Mouse (Mus musculus) heart, embryonic 15.5 days (tissue): ENCODE measurements around the gene Gtse1. TPM values are rescaled to one million over a fixed set of nuclear protein-coding genes. Genes with fewer than 3 reads are reported as not detected.
A peak's percentile ranks its signal among the peaks of the same experiment; 100 is the strongest.
"Not testable (repeated sequence)": the region's sequence is repeated elsewhere in the genome, so short reads cannot be mapped to it uniquely, and the experiment has no call there.

Experiments
- ATAC-seq: fragments of 200-750 bp; cut with Nextera tagmentation; replicated peaks from 2 replicates; pipeline ENCODE4 v1.8.0; 2017; ENCODE audit warnings: low read depth, moderate TSS enrichment; ENCODE audit not compliant: insufficient number of reproducible peaks, insufficient read depth, low FRiP score
- H3K27ac ChIP-seq: fragments of 300-500 bp; sonication (generic); 2 replicates; pipeline ENCODE4 v1.5.1; 2015; ENCODE audit warnings: mild to moderate bottlenecking, inconsistent platforms
- H3K27me3 ChIP-seq: fragments of 300-500 bp; sonication (generic); 2 replicates; pipeline ENCODE4 v1.6.1; 2015; ENCODE audit warnings: inconsistent platforms
- H3K36me3 ChIP-seq: fragments of 300-500 bp; sonication (generic); 2 replicates; pipeline ENCODE4 v1.6.1; 2015; ENCODE audit warnings: mild to moderate bottlenecking, inconsistent platforms
- H3K4me1 ChIP-seq: fragments of 300-500 bp; sonication (generic); replicated peaks from 2 replicates; pipeline ENCODE4 v1.6.1; 2015; ENCODE audit warnings: inconsistent platforms
- H3K4me2 ChIP-seq: fragments of 300-500 bp; sonication (generic); 2 replicates; pipeline ENCODE4 v1.6.1; 2015; ENCODE audit warnings: inconsistent platforms, mild to moderate bottlenecking, moderate library complexity
- H3K4me3 ChIP-seq: fragments of 300-500 bp; sonication (generic); 2 replicates; pipeline ENCODE4 v1.5.1; 2015; ENCODE audit warnings: mild to moderate bottlenecking, inconsistent platforms
- H3K9ac ChIP-seq: fragments of 300-500 bp; sonication (generic); 2 replicates; pipeline ENCODE4 v1.6.1; 2015; ENCODE audit warnings: mild to moderate bottlenecking, inconsistent platforms
- H3K9me3 ChIP-seq: fragments of 300-500 bp; sonication (generic); replicated peaks from 2 replicates; pipeline ENCODE4 v1.6.1; 2016; ENCODE audit warnings: inconsistent platforms
- WGBS: fragments of 180-500 bp; shearing (Covaris S2); methylation state at CpG from one replicate; pipeline ENCODE4 v1.1.7; 2015; ENCODE audit warnings: mixed read lengths; 5-methylcytosine and 5-hydroxymethylcytosine counted together
- polyA plus RNA-seq: library from polyadenylated mRNA; unstranded; fragments of >200 nt; fragmentation: Nextera tagmentation; extraction: Ambion mirVana; gene quantifications from 2 replicates; pipeline ENCODE4 v1.2.1, GENCODE M21; 2015

The Gtse1 gene
- polyA plus RNA-seq, 1 experiment from 2014 or later: 21.5 TPM

GRCm38 (mm10) chr15:85831954-85832590 is 27.5 kb upstream of the Gtse1 start, which contains the start of gene Ttc38:
Gene Ttc38 (plus strand): TSS chr15:85832306.
- peak within 1 kb of the TSS; percentile 67 for H3K4me3 ChIP-seq
- H3K4me2 ChIP-seq: peak within 1 kb of the TSS; percentile 87
- peak; percentile 83 for ATAC-seq
- WGBS: 1% methylated on average over 27 of the region's 27 CpGs
- H3K27me3 ChIP-seq: no peaks in the 10 kb centered on the region
- H3K9ac ChIP-seq: peak within 1 kb of the TSS; percentile 69
- no peak within 1 kb of the TSS for H3K27ac ChIP-seq
- no peaks in the 10 kb centered on the region for H3K36me3 ChIP-seq
- H3K4me1 ChIP-seq: peaks cover 15% of the 10 kb centered on the region
- H3K9me3 ChIP-seq: no peaks in the 10 kb centered on the region

- H3K27me3 ChIP-seq: no peaks in the 10 kb centered on the region
- no peak for ATAC-seq
- H3K36me3 ChIP-seq: no peaks in the 10 kb centered on the region
- H3K9me3 ChIP-seq: no peaks in the 10 kb centered on the region
- H3K4me2 ChIP-seq: peak overlapping the region; percentile 87
- WGBS: 50% methylated on average over 8 of the region's 8 CpGs
- H3K9ac ChIP-seq: peak overlapping the region; percentile 69
- H3K4me3 ChIP-seq: peak overlapping the region; percentile 67
- peaks cover 15% of the 10 kb centered on the region for H3K4me1 ChIP-seq
- no peak overlapping the region for H3K27ac ChIP-seq
Measured at GRCm38 (mm10) chr15:85832599-85832998, 26.9 kb upstream of the Gtse1 start.

GRCm38 (mm10) chr15:85835335-85835734 is 24.2 kb upstream of the Gtse1 start:
- no peak overlapping the region for H3K4me3 ChIP-seq
- no peak overlapping the region for H3K27ac ChIP-seq
- no peak overlapping the region for H3K9ac ChIP-seq
- no peak overlapping the region for H3K4me2 ChIP-seq
- peaks cover 15% of the 10 kb centered on the region for H3K4me1 ChIP-seq
- ATAC-seq: no peak
- H3K36me3 ChIP-seq: no peaks in the 10 kb centered on the region
- H3K27me3 ChIP-seq: no peaks in the 10 kb centered on the region
- 52% methylated on average over 3 of the region's 3 CpGs for WGBS
- H3K9me3 ChIP-seq: no peaks in the 10 kb centered on the region

- no peak overlapping the region for H3K4me2 ChIP-seq
- no peaks in the 10 kb centered on the region for H3K9me3 ChIP-seq
- ATAC-seq: no peak
- H3K9ac ChIP-seq: no peak overlapping the region
- no peak overlapping the region for H3K27ac ChIP-seq
- WGBS: 81% methylated on average over 5 of the region's 5 CpGs
- no peaks in the 10 kb centered on the region for H3K27me3 ChIP-seq
- peaks cover 9% of the 10 kb centered on the region for H3K4me1 ChIP-seq
- no peaks in the 10 kb centered on the region for H3K36me3 ChIP-seq
- H3K4me3 ChIP-seq: no peak overlapping the region
Measured at GRCm38 (mm10) chr15:85836887-85837286, 22.7 kb upstream of the Gtse1 start.

- no peak for ATAC-seq
- H3K27ac ChIP-seq: no peak overlapping the region
- no peak overlapping the region for H3K4me2 ChIP-seq
- WGBS: 35% methylated on average over 6 of the region's 6 CpGs
- no peak overlapping the region for H3K4me3 ChIP-seq
- H3K9ac ChIP-seq: no peak overlapping the region
- H3K27me3 ChIP-seq: no peaks in the 10 kb centered on the region
- no peaks in the 10 kb centered on the region for H3K36me3 ChIP-seq
- H3K4me1 ChIP-seq: no peaks in the 10 kb centered on the region
- H3K9me3 ChIP-seq: no peaks in the 10 kb centered on the region
Measured at GRCm38 (mm10) chr15:85840983-85841382, 18.6 kb upstream of the Gtse1 start.

- no peaks in the 10 kb centered on the region for H3K9me3 ChIP-seq
- H3K36me3 ChIP-seq: no peaks in the 10 kb centered on the region
- no peak for ATAC-seq
- H3K27ac ChIP-seq: no peak overlapping the region
- no peaks in the 10 kb centered on the region for H3K4me1 ChIP-seq
- WGBS: 72% methylated on average over 5 of the region's 5 CpGs
- no peak overlapping the region for H3K4me2 ChIP-seq
- H3K4me3 ChIP-seq: no peak overlapping the region
- H3K9ac ChIP-seq: no peak overlapping the region
- no peaks in the 10 kb centered on the region for H3K27me3 ChIP-seq
Measured at GRCm38 (mm10) chr15:85841796-85842360, 17.7 kb upstream of the Gtse1 start.

GRCm38 (mm10) chr15:85845071-85845470 is 14.5 kb upstream of the Gtse1 start:
- H3K9me3 ChIP-seq: no peaks in the 10 kb centered on the region
- no peaks in the 10 kb centered on the region for H3K36me3 ChIP-seq
- no peak overlapping the region for H3K4me2 ChIP-seq
- no peak overlapping the region for H3K9ac ChIP-seq
- no peak for ATAC-seq
- no peak overlapping the region for H3K27ac ChIP-seq
- no peaks in the 10 kb centered on the region for H3K4me1 ChIP-seq
- no peak overlapping the region for H3K4me3 ChIP-seq
- H3K27me3 ChIP-seq: no peaks in the 10 kb centered on the region

- H3K4me2 ChIP-seq: no peak overlapping the region
- ATAC-seq: no peak
- H3K4me3 ChIP-seq: no peak overlapping the region
- no peak overlapping the region for H3K27ac ChIP-seq
- 69% methylated on average over 12 of the region's 12 CpGs for WGBS
- H3K36me3 ChIP-seq: no peaks in the 10 kb centered on the region
- H3K9ac ChIP-seq: no peak overlapping the region
- no peaks in the 10 kb centered on the region for H3K27me3 ChIP-seq
- no peaks in the 10 kb centered on the region for H3K9me3 ChIP-seq
- no peaks in the 10 kb centered on the region for H3K4me1 ChIP-seq
Measured at GRCm38 (mm10) chr15:85851656-85852392, 7.7 kb upstream of the Gtse1 start.

GRCm38 (mm10) chr15:85858980-85859489 is 510 bp upstream of the Gtse1 start:
- peak overlapping the region; percentile 73 for H3K4me3 ChIP-seq
- peak overlapping the region; percentile 83 for H3K4me2 ChIP-seq
- ATAC-seq: peak; percentile 38
- 13% methylated on average over 15 of the region's 15 CpGs for WGBS
- peaks cover 24% of the 10 kb centered on the region for H3K4me1 ChIP-seq
- H3K9ac ChIP-seq: peak overlapping the region; percentile 72
- H3K27ac ChIP-seq: peak overlapping the region; percentile 68
- H3K36me3 ChIP-seq: peaks cover 21% of the 10 kb centered on the region; the same call in 1 of the 2 replicates
- no peaks in the 10 kb centered on the region for H3K27me3 ChIP-seq
- H3K9me3 ChIP-seq: no peaks in the 10 kb centered on the region

GRCm38 (mm10) chr15:85865913-85866312 is 6.4 kb downstream of the Gtse1 start:
- not testable (repeated sequence) for H3K27ac ChIP-seq, H3K27me3 ChIP-seq, H3K9me3 ChIP-seq, ATAC-seq, H3K9ac ChIP-seq, H3K4me2 ChIP-seq, H3K4me1 ChIP-seq, H3K4me3 ChIP-seq
- 93% methylated on average over 7 of the region's 7 CpGs for WGBS
- peaks cover 77% of the 10 kb centered on the region for H3K36me3 ChIP-seq

GRCm38 (mm10) chr15:85867696-85868095 is 8.2 kb downstream of the Gtse1 start:
- H3K9ac ChIP-seq: no peak overlapping the region
- no peak overlapping the region for H3K27ac ChIP-seq
- H3K36me3 ChIP-seq: peaks cover 84% of the 10 kb centered on the region
- 48% methylated on average over 6 of the region's 6 CpGs for WGBS
- H3K27me3 ChIP-seq: no peaks in the 10 kb centered on the region
- H3K4me2 ChIP-seq: no peak overlapping the region
- no peaks in the 10 kb centered on the region for H3K9me3 ChIP-seq
- no peaks in the 10 kb centered on the region for H3K4me1 ChIP-seq
- no peak overlapping the region for H3K4me3 ChIP-seq
- no peak for ATAC-seq
